9 mouse cellular contexts compared by ENCODE assay signal in the genomic region with DNA sequence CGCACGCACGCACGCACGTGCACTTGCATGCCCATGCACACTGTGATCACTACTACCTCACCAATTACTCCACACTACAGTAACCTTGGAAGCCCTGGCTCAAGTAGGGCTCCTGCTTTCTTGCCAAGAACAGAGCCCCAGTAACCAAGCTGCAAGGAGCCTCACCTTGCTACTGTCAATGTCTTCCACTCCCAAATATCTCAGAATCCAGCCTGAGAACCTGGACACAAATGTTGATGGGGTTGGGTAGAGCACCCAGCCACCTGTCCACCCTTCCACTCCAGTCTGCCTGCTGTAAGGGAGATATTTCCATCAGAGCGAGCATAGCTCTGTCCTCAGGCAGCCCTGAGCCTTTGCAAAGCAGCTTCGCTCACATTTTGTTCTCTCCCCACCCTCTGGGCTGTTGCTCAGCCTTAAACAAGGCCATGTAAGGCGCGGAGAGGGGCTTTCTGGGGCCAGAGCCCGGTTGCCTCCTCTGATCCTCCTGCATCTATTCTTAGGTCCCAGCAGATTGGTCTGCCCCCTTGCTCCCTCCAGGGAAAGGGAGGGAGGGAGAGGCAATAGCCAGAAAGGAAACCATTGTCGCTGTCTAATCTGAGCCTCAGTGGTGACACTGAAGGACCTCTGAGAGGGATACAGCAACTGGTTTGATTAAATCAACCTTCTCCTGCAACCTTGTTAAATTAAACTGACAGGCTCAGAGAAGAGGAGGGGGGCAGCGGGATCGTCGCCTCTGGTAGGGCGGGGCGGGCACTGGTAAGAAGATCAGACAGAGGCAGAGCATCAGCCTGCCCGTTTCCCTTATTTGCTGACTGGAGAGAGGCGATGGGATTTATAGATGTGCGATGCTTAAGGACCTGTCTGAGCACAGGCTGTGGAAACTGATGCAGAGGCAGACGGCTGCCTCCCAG. TPM values are rescaled to one million over a fixed set of nuclear protein-coding genes. Genes with fewer than 3 reads are reported as not detected.
DNase-seq lines count a peak whose midpoint lies in the region; ATAC-seq lines count a peak whose summit lies in the region.
"Had no signal": no experiment of that assay in that cellular context is flagged by ENCODE, and none has a peak within 500 bp of the region (broad histone marks: within the 10 kb centered on the region; RNA-seq: fewer than 3 reads in every experiment).

No protein-coding gene starts in this region.

- ATAC-seq in forebrain, embryonic 12.5 days (ENCODE audit: low FRiP score) = peak; percentile 62
- peak; percentile 45; the same call in 1 of the 2 replicates for ATAC-seq in intestine, embryonic 14.5 days (replicated peaks; ENCODE audit: low FRiP score, low TSS enrichment, low read depth)

- peaks cover 31% of the 10 kb centered on the region for H3K4me1 ChIP-seq in forebrain, embryonic 12.5 days
- no peaks in the 10 kb centered on the region for H3K4me1 ChIP-seq in intestine, embryonic 14.5 days (replicated peaks; ENCODE audit: control insufficient read depth, insufficient read depth, low read length)

- H3K9ac ChIP-seq in forebrain, embryonic 12.5 days = 0 out of 2 replicates have a peak overlapping the region, but pooled peaks have one; percentile 21
- no peak overlapping the region for H3K9ac ChIP-seq in intestine, embryonic 14.5 days (ENCODE audit: low read length)
- H3K9ac ChIP-seq: liver, embryonic 13.5 days had no signal

- WGBS in forebrain, embryonic 12.5 days = 20% methylated on average over 20 of the region's 20 CpGs
- WGBS in intestine, embryonic 14.5 days = 30% methylated on average over 20 of the region's 20 CpGs

- no peak overlapping the region; the same call in 1 of the 2 replicates for H3K4me3 ChIP-seq in forebrain, embryonic 12.5 days (replicated peaks)
- H3K4me3 ChIP-seq in intestine, embryonic 14.5 days (ENCODE audit: low read depth, low read length) = no peak overlapping the region
- H3K4me3 ChIP-seq: liver, embryonic 13.5 days had no signal

- H3K27ac ChIP-seq in forebrain, embryonic 12.5 days = peak overlapping the region; percentile 81
- H3K27ac ChIP-seq in intestine, embryonic 14.5 days (ENCODE audit: low read depth) = peak overlapping the region; percentile 43
- H3K27ac ChIP-seq: liver, embryonic 13.5 days had no signal

- H3K36me3 ChIP-seq in forebrain, embryonic 12.5 days (replicated peaks) = no peaks in the 10 kb centered on the region
- no peaks in the 10 kb centered on the region for H3K36me3 ChIP-seq in intestine, embryonic 14.5 days (ENCODE audit: control insufficient read depth, insufficient read depth, low read length)
- H3K36me3 ChIP-seq: liver, embryonic 13.5 days had no signal

- H3K4me2 ChIP-seq in forebrain, embryonic 12.5 days = peak overlapping the region; percentile 37
- peak overlapping the region; percentile 12; the same call in 1 of the 2 replicates for H3K4me2 ChIP-seq in intestine, embryonic 14.5 days (ENCODE audit: low read length)
- H3K4me2 ChIP-seq: liver, embryonic 13.5 days had no signal

- H3K9me3 ChIP-seq in forebrain, embryonic 12.5 days = no peaks in the 10 kb centered on the region
- no peaks in the 10 kb centered on the region for H3K9me3 ChIP-seq in intestine, embryonic 14.5 days (ENCODE audit: control insufficient read depth, low read length)
- H3K9me3 ChIP-seq: liver, embryonic 13.5 days had no signal

- H3K27me3 ChIP-seq in forebrain, embryonic 12.5 days = peaks cover 10% of the 10 kb centered on the region
- 0 out of 2 replicates have a peak, but pooled peaks cover 3% of the 10 kb centered on the region for H3K27me3 ChIP-seq in intestine, embryonic 14.5 days (replicated peaks; ENCODE audit: control insufficient read depth, insufficient read depth, low read length)

- DNase-seq in adrenal gland, postnatal 14 days = peak; percentile 36
- no peak for DNase-seq in adrenal gland, postnatal 25 days
- peak; percentile 36 for DNase-seq in MN1 (ENCODE audit: low spot score)
- peak; percentile 52 for DNase-seq in intestine, embryonic 14.5 days (ENCODE audit: low spot score)
- peak; percentile 25 for DNase-seq in right cerebral cortex, postnatal 14 days
- DNase-seq in T-cell, adult 2 months (ENCODE audit: low spot score) = no peak
- no peak for DNase-seq in adrenal gland, adult 8-10 months
- DNase-seq: liver, embryonic 13.5 days had no signal

RNA-seq across cellular contexts. Expression of a gene that starts 8.4 kb away (rescaled TPM):
- total RNA-seq in adrenal gland, postnatal 14 days (2021) = 17.4 and 17.6 TPM in 2 replicates
- total RNA-seq in adrenal gland, postnatal 25 days (2021) = 18.5 and 22.0 TPM in 2 replicates
- 43.4 and 44.3 TPM in 2 replicates for polyA plus RNA-seq in forebrain, embryonic 12.5 days (2016; fragmentation: Nextera tagmentation; extraction: Ambion mirVana)
- polyA plus RNA-seq in intestine, embryonic 14.5 days (2014; fragmentation: Nextera tagmentation; extraction: Ambion mirVana) = 38.2 and 43.9 TPM in 2 replicates
- total RNA-seq in adrenal gland, adult 8-10 months (2022) = 10 to 100 TPM; 18.5 to 26.4 (median 22.3) TPM

RNA-seq across cellular contexts. Expression of a gene that starts 8.7 kb away (rescaled TPM):
- total RNA-seq in adrenal gland, postnatal 14 days (2021) = 4.8 and 5.1 TPM in 2 replicates
- total RNA-seq in adrenal gland, postnatal 25 days (2021) = 2.3 and 4.2 TPM in 2 replicates
- 3.6 and 4.1 TPM in 2 replicates for polyA plus RNA-seq in forebrain, embryonic 12.5 days (2016; fragmentation: Nextera tagmentation; extraction: Ambion mirVana)
- 0.81 and 1.1 TPM in 2 replicates for polyA plus RNA-seq in intestine, embryonic 14.5 days (2014; fragmentation: Nextera tagmentation; extraction: Ambion mirVana)
- total RNA-seq in adrenal gland, adult 8-10 months (2022) = 1 to 10 TPM; 4.6 to 8.5 (median 5.4) TPM

Comparison
In these comparisons a context has a peak if more than half of its experiments do, and no peak if none do; other contexts are left out.
1. DNase-seq: peak in adrenal gland, postnatal 14 days (single experiment), MN1 (single experiment), intestine, embryonic 14.5 days (single experiment) and right cerebral cortex, postnatal 14 days (single experiment); none in adrenal gland, postnatal 25 days (single experiment), T-cell, adult 2 months (single experiment) and adrenal gland, adult 8-10 months (single experiment).